Mouse (Mus musculus) intestine, postnatal 0 days (tissue): Measurements from ENCODE around the gene Tax1bp3. TPM values are rescaled to one million over a fixed set of nuclear protein-coding genes. Genes with fewer than 3 reads are reported as not detected.

ENCODE experiments used
- ATAC-seq: fragments of 200-750 bp; cut with Nextera tagmentation; 2 replicates; pipeline ENCODE4 v1.8.0; 2017; ENCODE audit warnings: mild to moderate bottlenecking, moderate TSS enrichment, moderate library complexity
- H3K27ac ChIP-seq: fragments of 300-500 bp; sonication (generic); 2 replicates; pipeline ENCODE4 v1.5.1; 2014; ENCODE audit warnings: mild to moderate bottlenecking, low read depth, low read length, moderate library complexity
- H3K27me3 ChIP-seq: fragments of 300-500 bp; sonication (generic); replicated peaks from 2 replicates; pipeline ENCODE4 v1.6.1; 2014; ENCODE audit warnings: low read length, mixed read lengths; ENCODE audit not compliant: control insufficient read depth, insufficient read depth
- H3K36me3 ChIP-seq: fragments of 300-500 bp; sonication (generic); 2 replicates; pipeline ENCODE4 v1.6.1; 2014; ENCODE audit warnings: mild to moderate bottlenecking, moderate library complexity; ENCODE audit not compliant: control insufficient read depth, insufficient read depth
- H3K4me1 ChIP-seq: fragments of 300-500 bp; sonication (generic); replicated peaks from 2 replicates; pipeline ENCODE4 v1.6.1; 2014; ENCODE audit warnings: antibody characterized with exemption, low read length, mixed read lengths; ENCODE audit not compliant: control insufficient read depth, insufficient read depth
- H3K4me2 ChIP-seq: fragments of 300-500 bp; sonication (generic); replicated peaks from 2 replicates; pipeline ENCODE4 v1.6.1; 2014; ENCODE audit warnings: low read depth, mild to moderate bottlenecking, moderate library complexity
- H3K4me3 ChIP-seq: fragments of 300-500 bp; sonication (generic); 2 replicates; pipeline ENCODE4 v1.5.1; 2014; ENCODE audit warnings: low read depth, low read length
- H3K9ac ChIP-seq: fragments of 300-500 bp; sonication (generic); 2 replicates; pipeline ENCODE4 v1.6.1; 2014; ENCODE audit warnings: mild to moderate bottlenecking, low read depth, low read length
- H3K9me3 ChIP-seq: fragments of 300-500 bp; sonication (generic); 2 replicates; pipeline ENCODE4 v1.6.1; 2016; ENCODE audit warnings: mixed run types; ENCODE audit not compliant: control insufficient read depth
- CTCF ChIP-seq: sonication (generic); IDR thresholded peaks from 2 replicates; pipeline ENCODE4 v1.5.1; 2016; ENCODE audit warnings: low read depth, mild to moderate bottlenecking, control low read depth, antibody characterized with exemption, moderate library complexity
- whole genome bisulfite sequencing: fragments of 180-500 bp; shearing (Covaris S2); extraction: QIAGEN DNeasy Blood & Tissue Kit; methylation state at CpG from one replicate; pipeline ENCODE4 v1.1.7; 2014; 5-methylcytosine and 5-hydroxymethylcytosine counted together
- polyA plus RNA-seq: library from polyadenylated mRNA; unstranded; fragments of >200 nt; fragmentation: Nextera tagmentation; extraction: Ambion mirVana; gene quantifications from 2 replicates; pipeline ENCODE4 v1.2.1, GENCODE M21; 2015

Tax1bp3 gene
- polyA plus RNA-seq = 215 and 217 TPM in 2 replicates

- peak within 1 kb of the TSS; percentile 86 for H3K4me2 ChIP-seq
- H3K4me1 ChIP-seq = 0 out of 2 replicates have a peak, but pooled peaks cover 4% of the 10 kb centered on the region
- H3K27ac ChIP-seq = peak within 1 kb of the TSS; percentile 95
- ATAC-seq = peak; percentile 97
- H3K27me3 ChIP-seq = no peaks in the 10 kb centered on the region
- no peaks in the 10 kb centered on the region for H3K9me3 ChIP-seq
- TF ChIP-seq CTCF = no peak
- H3K9ac ChIP-seq = peak within 1 kb of the TSS; percentile 88
- under 1% methylated on average over 77 of the region's 81 CpGs for WGBS
- H3K36me3 ChIP-seq = peaks cover 13% of the 10 kb centered on the region
- peak within 1 kb of the TSS; percentile 98 for H3K4me3 ChIP-seq
These were observed at the start of gene Tax1bp3, which contains the start of gene Emc6 for GRCm38 (mm10) chr11:73176608-73177508. Tax1bp3 (plus strand) TSS chr11:73177083. Emc6 (minus strand) TSS chr11:73177037.

GRCm38 (mm10) chr11:73131020-73131419, 45.9 kb upstream of the Tax1bp3 start:
- Histone ChIP-seq H3K9ac (no peak overlapping the region), H3K4me2 (no peak overlapping the region), H3K4me3 (no peak overlapping the region), H3K4me1 (no peaks in the 10 kb centered on the region), H3K27ac (no peak overlapping the region), H3K9me3 (no peaks in the 10 kb centered on the region), H3K27me3 (no peaks in the 10 kb centered on the region), H3K36me3 (peaks cover 4% of the 10 kb centered on the region; the same call in 1 of the 2 replicates)
- TF ChIP-seq CTCF = peak; percentile 78
- peak; percentile 55 for ATAC-seq
- 53% methylated on average over 7 of the region's 7 CpGs for WGBS

- no peak for TF ChIP-seq CTCF
- H3K27ac ChIP-seq = no peak overlapping the region
- H3K36me3 ChIP-seq = peaks cover 4% of the 10 kb centered on the region; the same call in 1 of the 2 replicates
- no peaks in the 10 kb centered on the region for H3K9me3 ChIP-seq
- no peaks in the 10 kb centered on the region for H3K4me1 ChIP-seq
- H3K4me2 ChIP-seq = no peak overlapping the region
- ATAC-seq = no peak
- H3K4me3 ChIP-seq = no peak overlapping the region
- no peaks in the 10 kb centered on the region for H3K27me3 ChIP-seq
- H3K9ac ChIP-seq = no peak overlapping the region
- 86% methylated on average over 6 of the region's 6 CpGs for WGBS
These were observed 43.9 kb upstream of the Tax1bp3 start for GRCm38 (mm10) chr11:73132999-73133398.

GRCm38 (mm10) chr11:73134222-73134621, 42.7 kb upstream of the Tax1bp3 start:
- Histone ChIP-seq H3K9ac (no peak overlapping the region), H3K4me2 (0 out of 2 replicates have a peak overlapping the region, but pooled peaks have one; percentile 21)
- WGBS = 69% methylated on average over 5 of the region's 5 CpGs

GRCm38 (mm10) chr11:73136587-73136986, 40.3 kb upstream of the Tax1bp3 start:
- Histone ChIP-seq H3K9ac (no peak overlapping the region), H3K4me2 (peak overlapping the region; percentile 87), H3K27me3 (no peaks in the 10 kb centered on the region), H3K4me3 (peak overlapping the region; percentile 94), H3K4me1 (0 out of 2 replicates have a peak, but pooled peaks cover 3% of the 10 kb centered on the region), H3K27ac (peak overlapping the region; percentile 24; the same call in 1 of the 2 replicates), H3K9me3 (no peaks in the 10 kb centered on the region), H3K36me3 (peaks cover 4% of the 10 kb centered on the region; the same call in 1 of the 2 replicates)
- ATAC-seq = no peak
- 32% methylated on average over 6 of the region's 6 CpGs for WGBS
- TF ChIP-seq CTCF = no peak

More at GRCm38 (mm10) chr11:73134222-73134621, 42.7 kb upstream of the Tax1bp3 start:
- no peak for TF ChIP-seq CTCF
- ATAC-seq = no peak
- no peak overlapping the region for H3K27ac ChIP-seq
- no peaks in the 10 kb centered on the region for H3K9me3 ChIP-seq
- peaks cover 4% of the 10 kb centered on the region; the same call in 1 of the 2 replicates for H3K36me3 ChIP-seq
- no peaks in the 10 kb centered on the region for H3K27me3 ChIP-seq
- 0 out of 2 replicates have a peak, but pooled peaks cover 3% of the 10 kb centered on the region for H3K4me1 ChIP-seq
- H3K4me3 ChIP-seq = no peak overlapping the region

- 0 out of 2 replicates have a peak, but pooled peaks cover 3% of the 10 kb centered on the region for H3K4me1 ChIP-seq
- H3K4me2 ChIP-seq = peak overlapping the region; percentile 87
- H3K9me3 ChIP-seq = no peaks in the 10 kb centered on the region
- no peaks in the 10 kb centered on the region for H3K27me3 ChIP-seq
- H3K9ac ChIP-seq = peak overlapping the region; percentile 66
- H3K4me3 ChIP-seq = peak overlapping the region; percentile 94
- H3K36me3 ChIP-seq = peaks cover 4% of the 10 kb centered on the region; the same call in 1 of the 2 replicates
- TF ChIP-seq CTCF = no peak
- ATAC-seq = peak; percentile 5; the same call in 1 of the 2 replicates
- WGBS = 10% methylated on average over 11 of the region's 11 CpGs
- peak overlapping the region; percentile 24; the same call in 1 of the 2 replicates for H3K27ac ChIP-seq
These were observed 39.8 kb upstream of the Tax1bp3 start for GRCm38 (mm10) chr11:73137116-73137515.
